Mouse (Mus musculus): ENCODE measurements around the gene Kdm2b. TPM values are rescaled to one million over a fixed set of nuclear protein-coding genes. Genes with fewer than 3 reads are reported as not detected.

Gene Kdm2b
- polyA plus RNA-seq, 1 experiment from 2014 or later = 67.2 TPM

DNA sequence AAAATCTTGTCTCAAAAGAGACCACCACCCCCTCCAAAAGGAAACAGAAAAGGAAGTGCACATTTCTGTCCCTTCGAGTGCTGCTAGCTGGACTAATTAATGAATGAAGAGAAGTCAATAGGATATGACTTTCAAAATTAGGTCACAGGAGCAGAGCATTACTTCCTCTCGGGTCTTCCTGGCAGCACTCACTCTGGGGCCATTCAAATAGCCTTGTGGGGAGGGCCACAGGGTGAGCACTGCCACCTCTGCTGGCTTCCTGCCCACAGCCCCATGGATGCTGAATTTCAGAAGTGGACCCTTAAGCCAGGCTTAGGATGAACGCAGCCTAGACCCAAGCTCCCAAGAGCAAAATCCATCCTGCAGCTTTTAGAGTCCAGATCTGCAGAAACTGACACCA, 33.6 kb downstream of the Kdm2b start:
- Histone ChIP-seq H3K27ac (replicated peaks; ENCODE audit: low read depth, low read length) (no peak overlapping the region), H3K27me3 (ENCODE audit: control insufficient read depth, insufficient read depth, low read length) (peaks cover 20% of the 10 kb centered on the region), H3K4me3 (ENCODE audit: low read depth, low read length) (no peak overlapping the region), H3K9ac (ENCODE audit: low read length) (no peak overlapping the region), H3K36me3 (ENCODE audit: control insufficient read depth, insufficient read depth, low read length) (0 out of 2 replicates have a peak, but pooled peaks cover 2% of the 10 kb centered on the region), H3K4me2 (ENCODE audit: low read depth, severe bottlenecking) (no peak overlapping the region), H3K9me3 (ENCODE audit: control insufficient read depth, low read length) (no peaks in the 10 kb centered on the region), H3K4me1 (ENCODE audit: control insufficient read depth, insufficient read depth, low read length) (peaks cover 12% of the 10 kb centered on the region)
- WGBS = 74% methylated on average over 3 of the region's 3 CpGs
- ATAC-seq (ENCODE audit: insufficient number of reproducible peaks, low FRiP score, low TSS enrichment, low read depth) = no peak
- DNase-seq (ENCODE audit: low spot score) = no peak

DNA sequence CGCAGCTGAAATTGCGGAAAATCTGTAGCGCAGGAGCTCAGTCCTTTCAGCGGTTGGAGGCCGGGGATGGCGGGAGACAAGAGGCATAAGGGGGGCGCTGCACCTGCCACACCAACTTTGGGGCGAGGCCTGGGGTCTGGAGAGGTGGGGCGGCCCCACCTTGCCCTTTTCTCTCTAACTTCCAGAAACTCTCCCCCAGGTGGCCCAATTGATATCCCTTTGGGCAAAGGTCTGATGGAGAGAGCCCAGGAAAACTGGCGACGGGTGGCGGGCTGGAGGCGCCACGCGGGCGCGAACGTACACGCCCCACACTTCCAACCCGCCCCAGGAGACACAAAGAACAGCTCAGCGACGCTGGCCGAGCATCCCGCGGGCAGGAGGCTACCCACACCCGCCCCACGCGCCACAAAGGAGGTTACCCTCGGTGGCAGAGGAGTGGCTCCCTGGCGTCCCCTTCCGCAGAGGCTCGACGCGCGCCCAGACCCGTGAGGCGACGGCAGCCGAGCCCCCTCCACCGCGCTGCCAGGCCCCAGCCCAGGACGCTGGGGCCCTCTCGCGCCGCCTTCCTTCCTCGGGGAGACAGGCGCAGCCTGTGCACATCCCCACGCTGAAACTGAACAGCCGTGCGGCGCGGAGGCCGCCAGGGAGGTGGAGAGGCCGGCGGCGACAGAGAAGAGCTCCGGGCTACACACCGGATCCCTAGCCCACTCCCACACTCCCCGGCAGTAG, 37.5 kb downstream of the Kdm2b start:
- peak overlapping the region; percentile 83 for H3K4me2 ChIP-seq (ENCODE audit: low read depth, severe bottlenecking)
- H3K9me3 ChIP-seq (ENCODE audit: control insufficient read depth, low read length) = no peaks in the 10 kb centered on the region
- peak overlapping the region; percentile 58 for H3K9ac ChIP-seq (ENCODE audit: low read length)
- H3K36me3 ChIP-seq (ENCODE audit: control insufficient read depth, insufficient read depth, low read length) = no peaks in the 10 kb centered on the region
- H3K4me1 ChIP-seq (ENCODE audit: control insufficient read depth, insufficient read depth, low read length) = peaks cover 16% of the 10 kb centered on the region
- H3K27me3 ChIP-seq (ENCODE audit: control insufficient read depth, insufficient read depth, low read length) = peaks cover 23% of the 10 kb centered on the region
- H3K4me3 ChIP-seq (ENCODE audit: low read depth, low read length) = peak overlapping the region; percentile 37
- H3K27ac ChIP-seq (replicated peaks; ENCODE audit: low read depth, low read length) = no peak overlapping the region
- peak; percentile 56 for DNase-seq (ENCODE audit: low spot score)
- ATAC-seq (ENCODE audit: insufficient number of reproducible peaks, low FRiP score, low TSS enrichment, low read depth) = no peak
- 5% methylated on average over 59 of the region's 59 CpGs for WGBS

DNA sequence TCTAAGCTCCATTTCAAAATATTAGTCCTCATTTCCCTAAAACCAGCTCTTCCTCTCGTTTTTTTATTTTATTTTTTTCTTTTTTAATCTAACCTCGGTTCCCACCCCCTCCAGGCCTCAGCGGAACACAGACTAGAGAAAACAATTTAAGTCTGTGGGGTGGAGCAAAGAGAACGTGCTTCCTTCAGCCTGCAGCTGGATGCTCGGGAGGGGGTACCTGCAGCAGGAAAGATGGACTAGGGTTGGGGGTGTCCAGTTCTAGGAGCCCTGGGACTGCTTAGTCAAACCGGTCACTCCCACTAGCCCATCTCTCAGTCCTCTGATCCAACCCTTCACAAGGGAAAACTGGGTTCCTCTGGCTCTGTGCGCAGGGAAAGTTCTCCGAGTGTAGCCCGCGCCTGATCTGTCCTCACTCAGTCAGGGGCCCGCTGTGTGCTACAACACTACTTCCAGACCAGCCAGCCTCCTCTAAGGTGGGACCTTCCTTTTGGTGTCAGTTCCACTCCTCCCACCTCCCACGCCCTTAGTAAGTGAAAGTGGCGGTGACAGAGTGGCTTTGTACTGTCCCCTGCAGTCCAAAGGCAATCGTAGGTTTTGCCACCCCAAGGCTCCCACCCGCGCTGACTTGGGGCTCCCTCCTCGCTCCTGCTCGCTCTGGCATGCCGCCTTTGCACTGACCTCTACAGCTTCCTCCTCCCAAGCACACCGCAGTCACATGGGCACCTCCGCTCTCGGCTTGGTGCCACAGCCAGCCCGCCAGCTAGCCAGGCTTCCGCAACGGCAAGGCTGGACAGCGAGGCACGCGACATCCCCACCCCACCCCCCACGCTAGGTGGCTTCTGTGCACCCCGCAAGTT, 38.3 kb downstream of the Kdm2b start:
- Histone ChIP-seq H3K27ac (replicated peaks; ENCODE audit: low read depth, low read length) (no peak overlapping the region), H3K4me2 (ENCODE audit: low read depth, severe bottlenecking) (peak overlapping the region; percentile 83), H3K9me3 (ENCODE audit: control insufficient read depth, low read length) (no peaks in the 10 kb centered on the region), H3K4me1 (ENCODE audit: control insufficient read depth, insufficient read depth, low read length) (peaks cover 16% of the 10 kb centered on the region), H3K9ac (ENCODE audit: low read length) (no peak overlapping the region; the same call in 1 of the 2 replicates), H3K36me3 (ENCODE audit: control insufficient read depth, insufficient read depth, low read length) (no peaks in the 10 kb centered on the region), H3K4me3 (ENCODE audit: low read depth, low read length) (peak overlapping the region; percentile 37), H3K27me3 (ENCODE audit: control insufficient read depth, insufficient read depth, low read length) (peaks cover 23% of the 10 kb centered on the region)
- DNase-seq (ENCODE audit: low spot score) = no peak
- WGBS = 12% methylated on average over 30 of the region's 30 CpGs
- ATAC-seq (ENCODE audit: insufficient number of reproducible peaks, low FRiP score, low TSS enrichment, low read depth) = peak; percentile 19; the same call in 1 of the 2 replicates

DNA sequence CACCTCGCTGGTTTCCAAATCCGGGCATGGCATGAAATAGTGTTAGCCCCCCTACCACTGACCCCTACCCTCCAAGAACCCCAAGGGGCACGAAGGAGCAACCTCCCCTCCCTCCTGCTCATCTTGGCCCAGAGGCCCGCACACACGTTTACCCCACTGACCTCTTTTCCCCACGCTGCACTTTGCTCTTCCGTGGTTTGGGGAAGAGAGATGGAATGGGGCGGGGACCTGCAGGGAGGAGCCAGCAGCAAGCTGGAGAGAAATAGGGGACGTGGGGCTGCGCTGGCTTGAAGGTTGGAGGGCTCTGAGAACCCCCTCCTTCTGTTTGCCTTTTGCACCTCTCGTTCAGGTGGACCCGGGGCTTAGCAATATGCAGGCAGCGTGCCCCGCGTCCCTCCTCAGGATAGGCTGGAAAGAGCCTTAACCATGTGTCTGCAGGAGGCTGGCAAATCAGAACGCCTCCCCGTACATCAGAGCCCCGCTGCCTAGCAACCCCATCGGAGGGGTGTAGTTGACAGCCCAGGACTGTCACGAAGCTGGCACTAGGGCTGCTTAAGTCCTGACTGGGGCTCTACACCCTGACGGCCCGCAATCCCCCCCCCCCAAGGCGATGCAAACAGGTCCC, 39.2 kb downstream of the Kdm2b start:
- no peak overlapping the region for H3K9ac ChIP-seq (ENCODE audit: low read length)
- ATAC-seq (ENCODE audit: insufficient number of reproducible peaks, low FRiP score, low TSS enrichment, low read depth) = peak; percentile 65; the same call in 1 of the 2 replicates
- H3K36me3 ChIP-seq (ENCODE audit: control insufficient read depth, insufficient read depth, low read length) = no peaks in the 10 kb centered on the region
- H3K4me3 ChIP-seq (ENCODE audit: low read depth, low read length) = peak overlapping the region; percentile 37; the same call in 1 of the 2 replicates
- DNase-seq (ENCODE audit: low spot score) = peak; percentile 71
- no peak overlapping the region for H3K27ac ChIP-seq (replicated peaks; ENCODE audit: low read depth, low read length)
- WGBS = 21% methylated on average over 23 of the region's 23 CpGs
- no peaks in the 10 kb centered on the region for H3K9me3 ChIP-seq (ENCODE audit: control insufficient read depth, low read length)
- peaks cover 16% of the 10 kb centered on the region for H3K4me1 ChIP-seq (ENCODE audit: control insufficient read depth, insufficient read depth, low read length)
- H3K4me2 ChIP-seq (ENCODE audit: low read depth, severe bottlenecking) = peak overlapping the region; percentile 83
- H3K27me3 ChIP-seq (ENCODE audit: control insufficient read depth, insufficient read depth, low read length) = peaks cover 23% of the 10 kb centered on the region

DNA sequence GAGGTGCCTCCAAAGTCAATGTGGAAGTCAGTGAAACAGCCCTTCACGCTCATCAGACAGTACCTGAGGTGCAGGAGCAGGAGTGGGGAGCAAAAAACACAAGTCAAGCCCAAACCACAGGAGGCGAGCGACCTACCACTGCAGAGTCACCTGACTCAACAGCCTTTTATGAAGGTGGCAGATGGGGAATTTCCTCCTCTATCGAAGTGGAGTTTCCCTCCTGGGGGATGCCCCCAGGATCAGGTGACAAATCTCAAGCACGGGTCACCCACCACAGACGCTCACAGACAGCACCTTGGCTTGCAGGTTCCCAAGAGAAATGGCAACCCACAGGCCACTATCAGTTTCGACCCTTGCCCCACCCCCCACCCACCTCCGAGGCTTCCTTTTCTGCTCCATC, 40.5 kb downstream of the Kdm2b start:
- H3K4me3 ChIP-seq (ENCODE audit: low read depth, low read length) = no peak overlapping the region
- no peak overlapping the region for H3K4me2 ChIP-seq (ENCODE audit: low read depth, severe bottlenecking)
- H3K27ac ChIP-seq (replicated peaks; ENCODE audit: low read depth, low read length) = no peak overlapping the region
- H3K9me3 ChIP-seq (ENCODE audit: control insufficient read depth, low read length) = no peaks in the 10 kb centered on the region
- H3K36me3 ChIP-seq (ENCODE audit: control insufficient read depth, insufficient read depth, low read length) = no peaks in the 10 kb centered on the region
- ATAC-seq (ENCODE audit: insufficient number of reproducible peaks, low FRiP score, low TSS enrichment, low read depth) (no peak), DNase-seq (ENCODE audit: low spot score) (no peak)
- H3K4me1 ChIP-seq (ENCODE audit: control insufficient read depth, insufficient read depth, low read length) = peaks cover 16% of the 10 kb centered on the region
- WGBS = 85% methylated on average over 8 of the region's 8 CpGs
- H3K27me3 ChIP-seq (ENCODE audit: control insufficient read depth, insufficient read depth, low read length) = peaks cover 23% of the 10 kb centered on the region
- no peak overlapping the region for H3K9ac ChIP-seq (ENCODE audit: low read length)

DNA sequence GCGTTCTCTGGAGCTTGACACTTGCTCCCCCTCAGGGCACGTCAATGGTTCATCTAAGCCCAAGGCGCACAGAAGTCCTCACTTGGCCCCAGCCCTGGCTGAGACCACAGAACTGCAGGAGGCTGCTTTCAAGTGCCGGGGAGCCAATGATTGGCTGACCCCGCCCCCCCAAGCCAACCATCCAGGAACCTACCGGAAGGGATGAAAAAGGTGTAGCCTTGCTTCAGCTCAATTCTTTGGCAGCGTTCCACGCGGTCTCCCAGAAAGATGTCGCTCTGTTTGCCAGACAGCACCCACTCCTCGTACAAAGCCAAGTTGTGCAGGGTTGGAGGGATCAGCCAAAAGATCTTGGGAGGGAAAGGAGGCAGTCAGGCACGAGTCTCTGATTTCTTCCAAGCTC, 42.1 kb downstream of the Kdm2b start:
- DNase-seq (ENCODE audit: low spot score) (no peak), ATAC-seq (ENCODE audit: insufficient number of reproducible peaks, low FRiP score, low TSS enrichment, low read depth) (no peak)
- peaks cover 16% of the 10 kb centered on the region for H3K4me1 ChIP-seq (ENCODE audit: control insufficient read depth, insufficient read depth, low read length)
- H3K27me3 ChIP-seq (ENCODE audit: control insufficient read depth, insufficient read depth, low read length) = peaks cover 15% of the 10 kb centered on the region
- no peak overlapping the region for H3K9ac ChIP-seq (ENCODE audit: low read length)
- H3K4me3 ChIP-seq (ENCODE audit: low read depth, low read length) = no peak overlapping the region
- no peak overlapping the region for H3K4me2 ChIP-seq (ENCODE audit: low read depth, severe bottlenecking)
- 85% methylated on average over 12 of the region's 12 CpGs for WGBS
- no peaks in the 10 kb centered on the region for H3K9me3 ChIP-seq (ENCODE audit: control insufficient read depth, low read length)
- no peaks in the 10 kb centered on the region for H3K36me3 ChIP-seq (ENCODE audit: control insufficient read depth, insufficient read depth, low read length)
- no peak overlapping the region for H3K27ac ChIP-seq (replicated peaks; ENCODE audit: low read depth, low read length)

DNA sequence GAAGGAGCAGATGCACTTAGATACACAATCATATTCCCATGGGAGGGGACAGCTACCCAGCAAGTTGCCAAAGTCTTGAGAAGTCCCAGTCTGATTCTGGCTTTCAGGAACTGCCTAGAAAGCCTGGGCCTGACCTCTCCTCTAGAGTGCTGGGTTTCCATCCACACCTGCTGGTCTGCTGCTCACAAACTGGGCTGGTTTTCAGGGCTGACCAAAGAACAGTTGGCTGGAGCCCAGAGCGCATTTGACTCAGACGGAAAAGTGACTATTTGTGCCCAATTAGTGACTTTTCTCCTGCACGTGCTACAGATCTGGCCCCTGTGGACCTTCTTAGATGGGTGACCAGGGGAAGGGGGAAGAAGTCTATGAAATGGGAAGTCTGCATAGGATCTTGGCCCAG, 50.9 kb downstream of the Kdm2b start:
- no peak overlapping the region for H3K27ac ChIP-seq (replicated peaks; ENCODE audit: low read depth, low read length)

DNA sequence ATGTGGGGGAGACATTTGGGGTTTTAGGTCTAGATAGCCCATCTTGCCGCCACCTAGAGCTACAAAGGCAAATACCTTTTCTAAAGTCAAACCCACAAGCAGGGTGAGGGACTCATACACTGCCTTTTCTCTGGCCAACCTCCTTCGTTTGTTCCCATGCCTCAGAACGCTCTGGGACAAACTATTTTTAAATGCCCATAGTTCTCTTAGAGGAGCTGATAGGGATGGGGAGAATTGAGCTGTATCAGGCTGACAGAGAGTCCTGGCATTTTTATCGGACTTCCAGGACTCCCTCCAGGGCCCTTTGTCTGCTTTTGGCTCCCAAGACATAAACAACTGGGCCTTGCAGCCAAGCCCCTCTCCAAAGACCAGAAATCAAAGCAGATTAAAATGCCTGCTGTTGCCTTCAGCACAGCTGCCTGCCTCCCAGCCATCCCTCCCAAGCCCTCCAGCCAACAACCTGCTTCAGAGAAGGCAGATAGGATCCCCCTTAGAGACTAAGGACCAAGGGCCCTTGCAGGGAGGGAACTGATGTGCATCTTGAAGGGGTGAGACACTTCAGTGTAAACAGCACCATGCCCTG, 51.6 kb downstream of the Kdm2b start:
- no peak overlapping the region for H3K4me3 ChIP-seq (ENCODE audit: low read depth, low read length)
- no peak overlapping the region for H3K9ac ChIP-seq (ENCODE audit: low read length)
- no peaks in the 10 kb centered on the region for H3K27me3 ChIP-seq (ENCODE audit: control insufficient read depth, insufficient read depth, low read length)
- H3K4me2 ChIP-seq (ENCODE audit: low read depth, severe bottlenecking) = no peak overlapping the region
- no peaks in the 10 kb centered on the region for H3K9me3 ChIP-seq (ENCODE audit: control insufficient read depth, low read length)
- no peaks in the 10 kb centered on the region for H3K4me1 ChIP-seq (ENCODE audit: control insufficient read depth, insufficient read depth, low read length)
- H3K27ac ChIP-seq (replicated peaks; ENCODE audit: low read depth, low read length) = no peak overlapping the region
- WGBS = 79% methylated on average over 4 of the region's 4 CpGs
- no peaks in the 10 kb centered on the region for H3K36me3 ChIP-seq (ENCODE audit: control insufficient read depth, insufficient read depth, low read length)
- no peak for ATAC-seq (ENCODE audit: insufficient number of reproducible peaks, low FRiP score, low TSS enrichment, low read depth)
- no peak for DNase-seq (ENCODE audit: low spot score)

More for the DNA sequence above, 50.9 kb downstream of the Kdm2b start:
- H3K9ac ChIP-seq (ENCODE audit: low read length) = no peak overlapping the region
- H3K4me1 ChIP-seq (ENCODE audit: control insufficient read depth, insufficient read depth, low read length) = no peaks in the 10 kb centered on the region
- no peaks in the 10 kb centered on the region for H3K36me3 ChIP-seq (ENCODE audit: control insufficient read depth, insufficient read depth, low read length)
- no peaks in the 10 kb centered on the region for H3K9me3 ChIP-seq (ENCODE audit: control insufficient read depth, low read length)
- H3K4me2 ChIP-seq (ENCODE audit: low read depth, severe bottlenecking) = no peak overlapping the region
- ATAC-seq (ENCODE audit: insufficient number of reproducible peaks, low FRiP score, low TSS enrichment, low read depth) = no peak
- DNase-seq (ENCODE audit: low spot score) = no peak
- WGBS = 90% methylated on average over 3 of the region's 3 CpGs
- no peaks in the 10 kb centered on the region for H3K27me3 ChIP-seq (ENCODE audit: control insufficient read depth, insufficient read depth, low read length)
- H3K4me3 ChIP-seq (ENCODE audit: low read depth, low read length) = no peak overlapping the region

All from limb, embryonic 11.5 days (tissue).